Mouse (Mus musculus) lung, adult 2 months (tissue): Measurements from ENCODE around the gene Slc39a1. TPM values are rescaled to one million over a fixed set of nuclear protein-coding genes. Genes with fewer than 3 reads are reported as not detected.

Experiments
- DNase-seq: peaks from one replicate; pipeline ENCODE4 v3.0.0; 2022
- H3K4me1 ChIP-seq: fragments of 200-500 bp; 2 replicates; pipeline ENCODE4 v1.6.1; 2011; ENCODE audit warnings: low read length; ENCODE audit not compliant: control insufficient read depth, insufficient read depth
- H3K4me3 ChIP-seq: fragments of 200-500 bp; replicated peaks from 2 replicates; pipeline ENCODE3; 2011; ENCODE audit warnings: low read depth, mild to moderate bottlenecking, control low read depth, low read length; ENCODE audit errors: extremely low read depth
- CTCF ChIP-seq: fragments of 200-500 bp; IDR thresholded peaks from 2 replicates; pipeline ENCODE4 v1.5.1; 2011; ENCODE audit warnings: mild to moderate bottlenecking, low read length, control low read depth; ENCODE audit not compliant: insufficient read depth
- POLR2A ChIP-seq: fragments of 200-500 bp; IDR thresholded peaks from 2 replicates; pipeline ENCODE4 v1.6.1; 2011; ENCODE audit warnings: low read depth, mild to moderate bottlenecking, control low read depth, low read length, borderline replicate concordance; ENCODE audit errors: extremely low read depth
- WGBS: fragments of 180-500 bp; shearing (Covaris S2); methylation state at CpG from one replicate; pipeline ENCODE4 v1.1.7; 2018; 5-methylcytosine and 5-hydroxymethylcytosine counted together
- polyA plus RNA-seq: library from polyadenylated mRNA; depleted of rRNA; stranded (reverse); fragments of >200 nt; gene quantifications from 2 replicates; pipeline ENCODE4 v1.2.3, GENCODE M21; 2012; rRNA removed

Slc39a1 gene
- polyA plus RNA-seq, 1 experiment = 83.7 TPM

- Histone ChIP-seq H3K4me3 (peak overlapping the region; percentile 81), H3K4me1 (peaks cover 19% of the 10 kb centered on the region)
- TF ChIP-seq POLR2A (no peak), CTCF (no peak)
- peak; percentile 44 for DNase-seq
- WGBS = 0% methylated on average over 32 of the region's 68 CpGs
Measured at GRCm38 (mm10) chr3:90293352-90294063, 45.5 kb downstream of the Slc39a1 start.

GRCm38 (mm10) chr3:90294064-90294440, 46.1 kb downstream of the Slc39a1 start:
- TF ChIP-seq CTCF (no peak), POLR2A (no peak)
- WGBS = 8% methylated on average over 11 of the region's 11 CpGs
- Histone ChIP-seq H3K4me3 (peak overlapping the region; percentile 81), H3K4me1 (peaks cover 19% of the 10 kb centered on the region)
- DNase-seq = peak; percentile 22

GRCm38 (mm10) chr3:90294651-90295050, 46.7 kb downstream of the Slc39a1 start:
- DNase-seq = no peak
- WGBS = 53% methylated on average over 2 of the region's 2 CpGs
- Histone ChIP-seq H3K4me3 (peak overlapping the region; percentile 23), H3K4me1 (peaks cover 19% of the 10 kb centered on the region)
- no peak for TF ChIP-seq CTCF
- no peak for TF ChIP-seq POLR2A

Other genes with a start within 250 kb of the Slc39a1 start
- 30.3 and 42.8 TPM in 2 replicates for gene Hax1, start 249.4 kb upstream of the Slc39a1 start, polyA plus RNA-seq
- 34.7 and 47.4 TPM in 2 replicates for gene 4933434E20Rik, start 196.5 kb upstream of the Slc39a1 start, polyA plus RNA-seq
- 91.9 and 95.2 TPM in 2 replicates for gene Ubap2l, start 195.5 kb upstream of the Slc39a1 start, polyA plus RNA-seq
- 133 and 219 TPM in 2 replicates for gene Tpm3, start 175.5 kb upstream of the Slc39a1 start, polyA plus RNA-seq
- 0.40 and 0.58 TPM in 2 replicates for gene Nup210l, start 144.0 kb upstream of the Slc39a1 start, polyA plus RNA-seq
- 725 and 918 TPM in 2 replicates for gene Rps27, start 34.5 kb upstream of the Slc39a1 start, polyA plus RNA-seq
- 5.4 and 5.8 TPM in 2 replicates for gene Rab13, start 34.5 kb upstream of the Slc39a1 start, polyA plus RNA-seq
- gene Jtb, start 16.6 kb upstream of the Slc39a1 start, polyA plus RNA-seq = 49.4 and 66.3 TPM in 2 replicates
- gene Creb3l4, start 4.7 kb upstream of the Slc39a1 start, polyA plus RNA-seq = 2.0 TPM in 2 replicates
- gene Crtc2, start 6.0 kb downstream of the Slc39a1 start, polyA plus RNA-seq = 60.2 and 77.4 TPM in 2 replicates
- 37.5 and 39.6 TPM in 2 replicates for gene Dennd4b, start 17.0 kb downstream of the Slc39a1 start, polyA plus RNA-seq
- 21.5 and 26.0 TPM in 2 replicates for gene Gatad2b, start 45.0 kb downstream of the Slc39a1 start, polyA plus RNA-seq
- gene Slc27a3, start 141.8 kb downstream of the Slc39a1 start, polyA plus RNA-seq = 26.3 and 27.5 TPM in 2 replicates
- 24.6 and 28.4 TPM in 2 replicates for gene Ints3, start 185.4 kb downstream of the Slc39a1 start, polyA plus RNA-seq
- gene Npr1, start 217.7 kb downstream of the Slc39a1 start, polyA plus RNA-seq = 162 and 199 TPM in 2 replicates
- 13.2 and 22.3 TPM in 2 replicates for gene Ilf2, start 228.0 kb downstream of the Slc39a1 start, polyA plus RNA-seq
- 29.0 and 47.3 TPM in 2 replicates for gene Snapin, start 242.9 kb downstream of the Slc39a1 start, polyA plus RNA-seq